ENCODE assay signal across 14 mouse cellular contexts in genomic region chr3:9568565-9569228, GRCm38 (mm10). TPM values are rescaled to one million over a fixed set of nuclear protein-coding genes. Genes with fewer than 3 reads are reported as not detected.
DNase-seq lines count a peak whose midpoint lies in the region; ATAC-seq lines count a peak whose summit lies in the region.
"Had no signal": no experiment of that assay in that cellular context is flagged by ENCODE, and none has a peak within 500 bp of the region (broad histone marks: within the 10 kb centered on the region; RNA-seq: fewer than 3 reads in every experiment).

No protein-coding gene starts in this region.

- ATAC-seq in hindbrain, embryonic 12.5 days (ENCODE audit: low FRiP score), result 0 out of 2 replicates have a peak, but pooled peaks have one; percentile 16
- no peak for ATAC-seq in hindbrain, embryonic 13.5 days (ENCODE audit: low FRiP score)
- peak; percentile 64; the same call in 1 of the 2 replicates for ATAC-seq in embryonic facial prominence, embryonic 13.5 days (ENCODE audit: insufficient number of reproducible peaks, insufficient read depth, low FRiP score, low TSS enrichment, low read depth)
- ATAC-seq in midbrain, embryonic 15.5 days (replicated peaks), result no peak
- no peak for ATAC-seq in intestine, embryonic 15.5 days
- ATAC-seq: CD4-positive, CD25-positive, alpha-beta regulatory T cell, adult 4 months; liver, embryonic 12.5 days had no signal

- DNase-seq in cerebellum, adult 18-20 months, result peak; percentile 28 to 37
- DNase-seq in adrenal gland, postnatal 4 days (ENCODE audit: low spot score in 2 of 2), result no peak
- DNase-seq: adrenal gland, adult 8-10 months; heart, postnatal 10 days; kidney, adult 8-10 months; spleen, adult 18-20 months had no signal

- no peaks in the 10 kb centered on the region for H3K36me3 ChIP-seq in hindbrain, embryonic 12.5 days
- H3K36me3 ChIP-seq in hindbrain, embryonic 13.5 days, result no peaks in the 10 kb centered on the region
- H3K36me3 ChIP-seq in embryonic facial prominence, embryonic 13.5 days, result 0 out of 2 replicates have a peak, but pooled peaks cover 10% of the 10 kb centered on the region
- no peaks in the 10 kb centered on the region for H3K36me3 ChIP-seq in midbrain, embryonic 15.5 days (replicated peaks)
- no peaks in the 10 kb centered on the region for H3K36me3 ChIP-seq in intestine, embryonic 15.5 days
- H3K36me3 ChIP-seq: liver, embryonic 12.5 days had no signal

- peaks cover 10% of the 10 kb centered on the region for H3K4me1 ChIP-seq in hindbrain, embryonic 12.5 days
- peaks cover 10% of the 10 kb centered on the region for H3K4me1 ChIP-seq in hindbrain, embryonic 13.5 days (replicated peaks)
- peaks cover 26% of the 10 kb centered on the region for H3K4me1 ChIP-seq in embryonic facial prominence, embryonic 13.5 days
- H3K4me1 ChIP-seq in midbrain, embryonic 15.5 days, result peaks cover 14% of the 10 kb centered on the region
- H3K4me1 ChIP-seq in intestine, embryonic 15.5 days (replicated peaks), result 0 out of 2 replicates have a peak, but pooled peaks cover 2% of the 10 kb centered on the region

- no peak overlapping the region for H3K9ac ChIP-seq in hindbrain, embryonic 12.5 days
- no peak overlapping the region for H3K9ac ChIP-seq in hindbrain, embryonic 13.5 days
- H3K9ac ChIP-seq in embryonic facial prominence, embryonic 13.5 days, result no peak overlapping the region
- H3K9ac ChIP-seq in midbrain, embryonic 15.5 days, result no peak overlapping the region
- no peak overlapping the region for H3K9ac ChIP-seq in intestine, embryonic 15.5 days
- H3K9ac ChIP-seq: liver, embryonic 12.5 days had no signal

- H3K27me3 ChIP-seq in hindbrain, embryonic 12.5 days, result no peaks in the 10 kb centered on the region
- no peaks in the 10 kb centered on the region for H3K27me3 ChIP-seq in hindbrain, embryonic 13.5 days
- no peaks in the 10 kb centered on the region for H3K27me3 ChIP-seq in embryonic facial prominence, embryonic 13.5 days
- no peaks in the 10 kb centered on the region for H3K27me3 ChIP-seq in midbrain, embryonic 15.5 days (replicated peaks)
- no peaks in the 10 kb centered on the region for H3K27me3 ChIP-seq in intestine, embryonic 15.5 days (replicated peaks)
- H3K27me3 ChIP-seq: liver, embryonic 12.5 days; Patski had no signal

- no peak overlapping the region for H3K4me2 ChIP-seq in hindbrain, embryonic 12.5 days (replicated peaks)
- H3K4me2 ChIP-seq in hindbrain, embryonic 13.5 days, result no peak overlapping the region
- H3K4me2 ChIP-seq in embryonic facial prominence, embryonic 13.5 days, result peak overlapping the region; percentile 31
- H3K4me2 ChIP-seq in midbrain, embryonic 15.5 days, result peak overlapping the region; percentile 24
- no peak overlapping the region for H3K4me2 ChIP-seq in intestine, embryonic 15.5 days (replicated peaks)
- H3K4me2 ChIP-seq: liver, embryonic 12.5 days had no signal

- H3K4me3 ChIP-seq in hindbrain, embryonic 12.5 days, result no peak overlapping the region
- no peak overlapping the region for H3K4me3 ChIP-seq in hindbrain, embryonic 13.5 days
- H3K4me3 ChIP-seq in embryonic facial prominence, embryonic 13.5 days, result no peak overlapping the region
- H3K4me3 ChIP-seq in midbrain, embryonic 15.5 days, result no peak overlapping the region
- no peak overlapping the region for H3K4me3 ChIP-seq in intestine, embryonic 15.5 days (replicated peaks)
- H3K4me3 ChIP-seq: liver, embryonic 12.5 days had no signal

- WGBS in hindbrain, embryonic 12.5 days, result 86% methylated on average over 10 of the region's 10 CpGs
- WGBS in hindbrain, embryonic 13.5 days, result 90% methylated on average over 10 of the region's 10 CpGs
- WGBS in embryonic facial prominence, embryonic 13.5 days, result 62% methylated on average over 10 of the region's 10 CpGs
- WGBS in midbrain, embryonic 15.5 days, result 78% methylated on average over 10 of the region's 10 CpGs
- 63% methylated on average over 10 of the region's 10 CpGs for WGBS in intestine, embryonic 15.5 days

- H3K9me3 ChIP-seq in hindbrain, embryonic 12.5 days (replicated peaks), result no peaks in the 10 kb centered on the region
- no peaks in the 10 kb centered on the region for H3K9me3 ChIP-seq in hindbrain, embryonic 13.5 days
- H3K9me3 ChIP-seq in embryonic facial prominence, embryonic 13.5 days, result no peaks in the 10 kb centered on the region
- no peaks in the 10 kb centered on the region for H3K9me3 ChIP-seq in midbrain, embryonic 15.5 days
- no peaks in the 10 kb centered on the region for H3K9me3 ChIP-seq in intestine, embryonic 15.5 days
- H3K9me3 ChIP-seq: liver, embryonic 12.5 days had no signal

- H3K27ac ChIP-seq in hindbrain, embryonic 12.5 days, result no peak overlapping the region
- H3K27ac ChIP-seq in hindbrain, embryonic 13.5 days, result no peak overlapping the region
- H3K27ac ChIP-seq in embryonic facial prominence, embryonic 13.5 days, result peak overlapping the region; percentile 62
- no peak overlapping the region; the same call in 1 of the 2 replicates for H3K27ac ChIP-seq in midbrain, embryonic 15.5 days
- no peak overlapping the region for H3K27ac ChIP-seq in intestine, embryonic 15.5 days
- H3K27ac ChIP-seq: liver, embryonic 12.5 days had no signal

RNA-seq across cellular contexts. Expression of gene Zfp704, which starts 41.2 kb away (rescaled TPM):
- polyA plus RNA-seq in hindbrain, embryonic 12.5 days (2016; fragmentation: Nextera tagmentation; extraction: Ambion mirVana), result 7.2 and 8.6 TPM in 2 replicates
- polyA plus RNA-seq in hindbrain, embryonic 13.5 days (2015; fragmentation: Nextera tagmentation; extraction: Ambion mirVana), result 8.5 and 8.7 TPM in 2 replicates
- polyA plus RNA-seq in embryonic facial prominence, embryonic 13.5 days (2015; fragmentation: Nextera tagmentation; extraction: Ambion mirVana), result 10.0 and 10.8 TPM in 2 replicates
- polyA plus RNA-seq in midbrain, embryonic 15.5 days (2015; fragmentation: Nextera tagmentation; extraction: Ambion mirVana), result 13.7 and 13.8 TPM in 2 replicates
- total RNA-seq in adrenal gland, postnatal 4 days (2021), result 10 to 100 TPM; 29.1 to 34.6 TPM
- 6.0 and 6.3 TPM in 2 replicates for polyA plus RNA-seq in intestine, embryonic 15.5 days (2015; fragmentation: Nextera tagmentation; extraction: Ambion mirVana)

Comparison
In these comparisons a context has a peak if more than half of its experiments do, and no peak if none do; other contexts are left out.
1. ATAC-seq: peak in hindbrain, embryonic 12.5 days (single experiment) and embryonic facial prominence, embryonic 13.5 days (single experiment); none in hindbrain, embryonic 13.5 days (single experiment), midbrain, embryonic 15.5 days (single experiment) and intestine, embryonic 15.5 days (single experiment).
2. H3K4me2 ChIP-seq: peak in embryonic facial prominence, embryonic 13.5 days (single experiment) and midbrain, embryonic 15.5 days (single experiment); none in hindbrain, embryonic 12.5 days (single experiment), hindbrain, embryonic 13.5 days (single experiment) and intestine, embryonic 15.5 days (single experiment).
3. DNase-seq: peak in cerebellum, adult 18-20 months (2 of 2); none in adrenal gland, postnatal 4 days (0 of 2).